8 mouse cellular contexts compared by ENCODE assay signal in genomic region chr3:108591530-108592522, GRCm38 (mm10). TPM values are rescaled to one million over a fixed set of nuclear protein-coding genes. Genes with fewer than 3 reads are reported as not detected.
DNase-seq lines count a peak whose midpoint lies in the region; ATAC-seq and TF ChIP-seq lines count a peak whose summit lies in the region.

No protein-coding gene starts in this region.

- peak overlapping the region; percentile 75 for H3K9ac ChIP-seq in forebrain, embryonic 11.5 days (ENCODE audit: low read length)
- peak overlapping the region; percentile 84 for H3K9ac ChIP-seq in liver, embryonic 12.5 days

- H3K36me3 ChIP-seq in forebrain, embryonic 11.5 days (ENCODE audit: control insufficient read depth, insufficient read depth, low read length) = no peaks in the 10 kb centered on the region
- H3K36me3 ChIP-seq in liver, embryonic 12.5 days = no peaks in the 10 kb centered on the region

- no peak for TF ChIP-seq CTCF in left cerebral cortex, adult 2 months (IDR thresholded peaks at IDR 0.05)
- no peak for TF ChIP-seq CTCF in bone marrow macrophage, adult 2 months (IDR thresholded peaks at IDR 0.05; ENCODE audit: low read depth, low read length)

- H3K4me2 ChIP-seq in forebrain, embryonic 11.5 days (ENCODE audit: low read depth, low read length, severe bottlenecking) = peak overlapping the region; percentile 95
- H3K4me2 ChIP-seq in liver, embryonic 12.5 days = peak overlapping the region; percentile 100

- DNase-seq in left cerebral cortex, adult 2 months (ENCODE audit: extremely low spot score in 1 of 2, low spot score in 2 of 2) = peak; percentile 17 to 23
- DNase-seq in left cerebral cortex, adult 11 months (ENCODE audit: low spot score) = no peak
- DNase-seq in forebrain, embryonic 11.5 days (ENCODE audit: low spot score) = no peak
- peak; percentile 46 for DNase-seq in retina, postnatal 1 day
- DNase-seq in urinary bladder, postnatal 14 days (ENCODE audit: low spot score) = no peak
- DNase-seq in ovary, postnatal 36 days (ENCODE audit: low spot score) = no peak

- no peak for TF ChIP-seq POLR2A in bone marrow macrophage, adult 2 months (IDR thresholded peaks at IDR 0.05; ENCODE audit: borderline replicate concordance, low read depth, low read length)

- peak overlapping the region; percentile 55 for H3K4me3 ChIP-seq in left cerebral cortex, adult 2 months
- H3K4me3 ChIP-seq in bone marrow macrophage, adult 2 months (ENCODE audit: insufficient read depth, low read length) = peak overlapping the region; percentile 96
- peak overlapping the region; percentile 92 for H3K4me3 ChIP-seq in forebrain, embryonic 11.5 days (ENCODE audit: low read depth, low read length)
- H3K4me3 ChIP-seq in liver, embryonic 12.5 days = peak overlapping the region; percentile 89

- H3K4me1 ChIP-seq in bone marrow macrophage, adult 2 months (ENCODE audit: control insufficient read depth, insufficient read depth, low read length) = peaks cover 7% of the 10 kb centered on the region
- no peaks in the 10 kb centered on the region for H3K4me1 ChIP-seq in forebrain, embryonic 11.5 days (replicated peaks; ENCODE audit: control insufficient read depth, insufficient read depth, low read length)
- H3K4me1 ChIP-seq in liver, embryonic 12.5 days = peaks cover 18% of the 10 kb centered on the region

- ATAC-seq in forebrain, embryonic 11.5 days (replicated peaks; ENCODE audit: low FRiP score) = peak; percentile 86
- ATAC-seq in liver, embryonic 12.5 days = no peak; the same call in 1 of the 2 replicates

- no peaks in the 10 kb centered on the region for H3K27me3 ChIP-seq in forebrain, embryonic 11.5 days (ENCODE audit: control insufficient read depth, insufficient read depth, low read length)
- no peaks in the 10 kb centered on the region for H3K27me3 ChIP-seq in liver, embryonic 12.5 days (replicated peaks)

- intact Hi-C loops in left cerebral cortex, adult 2 months (cut with DNase I) = no loop called here

- WGBS in forebrain, embryonic 11.5 days = under 1% methylated on average over 61 of the region's 61 CpGs
- WGBS in liver, embryonic 12.5 days (ENCODE audit: insufficient replicate concordance) = under 1% methylated on average over 60 of the region's 61 CpGs

- H3K9me3 ChIP-seq in forebrain, embryonic 11.5 days (ENCODE audit: control insufficient read depth, low read length) = no peaks in the 10 kb centered on the region
- no peaks in the 10 kb centered on the region for H3K9me3 ChIP-seq in liver, embryonic 12.5 days (replicated peaks)

- peak overlapping the region; percentile 98 for H3K27ac ChIP-seq in left cerebral cortex, adult 2 months
- no peak overlapping the region for H3K27ac ChIP-seq in bone marrow macrophage, adult 2 months (ENCODE audit: insufficient read depth, low read depth, low read length)
- peak overlapping the region; percentile 87 for H3K27ac ChIP-seq in forebrain, embryonic 11.5 days (ENCODE audit: low read depth, low read length)
- peak overlapping the region; percentile 83 for H3K27ac ChIP-seq in liver, embryonic 12.5 days

RNA-seq across cellular contexts. Expression of gene Wdr47, which starts 0.7 kb away (rescaled TPM):
- total RNA-seq in left cerebral cortex, adult 2 months (2021) = 100 to 1,000 TPM; 125 to 135 TPM
- 7.2 and 10.1 TPM in 2 replicates for polyA plus RNA-seq in bone marrow macrophage, adult 2 months (2012; ENCODE audit: insufficient read depth, insufficient read length, missing spikeins)
- 30.1 and 32.2 TPM in 2 replicates for polyA plus RNA-seq in forebrain, embryonic 11.5 days (2014; fragmentation: Nextera tagmentation; extraction: Ambion mirVana)
- polyA plus RNA-seq in liver, embryonic 12.5 days (2016; fragmentation: Nextera tagmentation; extraction: Ambion mirVana) = 3.0 and 3.5 TPM in 2 replicates

RNA-seq across cellular contexts. Expression of gene Taf13, which starts 20.3 kb away (rescaled TPM):
- 10 to 100 TPM; 24.9 to 25.0 TPM for total RNA-seq in left cerebral cortex, adult 2 months (2021)
- polyA plus RNA-seq in bone marrow macrophage, adult 2 months (2012; ENCODE audit: insufficient read depth, insufficient read length, missing spikeins) = 25.4 and 27.4 TPM in 2 replicates
- 55.3 and 63.1 TPM in 2 replicates for polyA plus RNA-seq in forebrain, embryonic 11.5 days (2014; fragmentation: Nextera tagmentation; extraction: Ambion mirVana)
- polyA plus RNA-seq in liver, embryonic 12.5 days (2016; fragmentation: Nextera tagmentation; extraction: Ambion mirVana) = 13.4 and 16.4 TPM in 2 replicates

RNA-seq across cellular contexts. Expression of gene Tmem167b, which starts 29.6 kb away (rescaled TPM):
- 10 to 100 TPM; 40.9 to 46.1 TPM for total RNA-seq in left cerebral cortex, adult 2 months (2021)
- polyA plus RNA-seq in bone marrow macrophage, adult 2 months (2012; ENCODE audit: insufficient read depth, insufficient read length, missing spikeins) = 31.7 and 36.5 TPM in 2 replicates
- 49.4 and 53.3 TPM in 2 replicates for polyA plus RNA-seq in forebrain, embryonic 11.5 days (2014; fragmentation: Nextera tagmentation; extraction: Ambion mirVana)
- 17.8 and 19.8 TPM in 2 replicates for polyA plus RNA-seq in liver, embryonic 12.5 days (2016; fragmentation: Nextera tagmentation; extraction: Ambion mirVana)

RNA-seq across cellular contexts. Expression of gene 5330417C22Rik, which starts 55.5 kb away (rescaled TPM):
- total RNA-seq in left cerebral cortex, adult 2 months (2021) = 10 to 100 TPM; 33.5 to 35.2 TPM
- polyA plus RNA-seq in bone marrow macrophage, adult 2 months (2012; ENCODE audit: insufficient read depth, insufficient read length, missing spikeins) = not detected in 2 replicates
- polyA plus RNA-seq in forebrain, embryonic 11.5 days (2014; fragmentation: Nextera tagmentation; extraction: Ambion mirVana) = 2.2 and 2.8 TPM in 2 replicates
- polyA plus RNA-seq in liver, embryonic 12.5 days (2016; fragmentation: Nextera tagmentation; extraction: Ambion mirVana) = 0.08 and 0.13 TPM in 2 replicates

RNA-seq across cellular contexts. Expression of gene 1700013F07Rik, which starts 57.9 kb away (rescaled TPM):
- total RNA-seq in left cerebral cortex, adult 2 months (2021) = 1 to 10 TPM; 2.4 to 2.5 TPM
- polyA plus RNA-seq in bone marrow macrophage, adult 2 months (2012; ENCODE audit: insufficient read depth, insufficient read length, missing spikeins) = not detected in 2 replicates
- polyA plus RNA-seq in forebrain, embryonic 11.5 days (2014; fragmentation: Nextera tagmentation; extraction: Ambion mirVana) = 0.63 and 0.68 TPM in 2 replicates
- not detected in 2 replicates for polyA plus RNA-seq in liver, embryonic 12.5 days (2016; fragmentation: Nextera tagmentation; extraction: Ambion mirVana)

Comparison
In these comparisons a context has a peak if more than half of its experiments do, and no peak if none do; other contexts are left out.
1. DNase-seq: peak in left cerebral cortex, adult 2 months (2 of 2) and retina, postnatal 1 day (single experiment); none in left cerebral cortex, adult 11 months (single experiment), forebrain, embryonic 11.5 days (single experiment), urinary bladder, postnatal 14 days (single experiment) and ovary, postnatal 36 days (single experiment).
2. Peak in every context shown above with its lines, with median percentiles within 50 percentile points of each other: H3K4me3 ChIP-seq.